Mouse (Mus musculus) myocyte (in vitro differentiated cells): ENCODE measurements around the gene Notch2.

Source experiments
- CEBPB ChIP-seq: IDR thresholded peaks from 2 replicates; pipeline ENCODE4 v1.6.1; 2011; ENCODE audit warnings: mild to moderate bottlenecking, moderate library complexity; ENCODE audit not compliant: poor library complexity, insufficient read depth, severe bottlenecking
- MAX ChIP-seq: IDR thresholded peaks from one replicate; pipeline ENCODE4 v1.6.1; 2011; ENCODE audit warnings: low read depth, mild to moderate bottlenecking, control low read depth
- POLR2A ChIP-seq: IDR thresholded peaks from one replicate; pipeline ENCODE4 v1.6.1; 2011; ENCODE audit warnings: low read depth, mild to moderate bottlenecking, control low read depth, moderate library complexity; ENCODE audit not compliant: insufficient read length
- POLR2AphosphoS2 ChIP-seq: IDR thresholded peaks from one replicate; pipeline ENCODE4 v1.6.1; 2011; ENCODE audit warnings: low read depth, control low read depth; ENCODE audit not compliant: insufficient read length

GRCm38 (mm10) chr3:98084870-98085269, 71.5 kb downstream of the Notch2 start:
- TF ChIP-seq POLR2A (no peak), MAX (no peak), POLR2AphosphoS2 (no peak), CEBPB (no peak)
